Mouse (Mus musculus) heart, adult 11 months (tissue): ENCODE measurements at regions not wholly inside any gene's neighbourhood (a gene's known extent, or its start where the extent isn't known, plus 50 kb on each side); places are given as distances from the start of the nearest gene placed in this dataset.

Experiments
- DNase-seq: peaks from one replicate; pipeline ENCODE4 v3.0.0; 2022

DNA sequence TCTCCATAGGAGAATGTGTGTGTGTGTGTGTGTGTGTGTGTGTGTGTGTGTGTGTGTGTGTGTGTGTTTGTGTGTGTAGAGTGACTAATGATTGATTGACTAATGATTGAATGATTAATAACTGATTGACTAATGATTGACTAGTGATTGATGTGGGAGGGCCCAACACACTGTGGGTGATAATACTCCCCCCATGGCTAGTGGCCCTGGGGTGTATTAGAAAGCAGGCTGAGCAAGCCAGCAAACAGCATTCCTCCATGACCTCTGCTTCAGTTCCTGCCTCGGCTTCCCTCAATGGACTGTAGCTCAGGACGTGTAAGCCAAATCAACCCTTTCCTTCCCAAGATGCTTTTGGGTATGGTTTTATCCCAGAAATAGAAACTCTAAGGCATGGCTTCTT lies 114.1 kb upstream of the Rreb1 start:
- DNase-seq = peak; percentile 83

DNA sequence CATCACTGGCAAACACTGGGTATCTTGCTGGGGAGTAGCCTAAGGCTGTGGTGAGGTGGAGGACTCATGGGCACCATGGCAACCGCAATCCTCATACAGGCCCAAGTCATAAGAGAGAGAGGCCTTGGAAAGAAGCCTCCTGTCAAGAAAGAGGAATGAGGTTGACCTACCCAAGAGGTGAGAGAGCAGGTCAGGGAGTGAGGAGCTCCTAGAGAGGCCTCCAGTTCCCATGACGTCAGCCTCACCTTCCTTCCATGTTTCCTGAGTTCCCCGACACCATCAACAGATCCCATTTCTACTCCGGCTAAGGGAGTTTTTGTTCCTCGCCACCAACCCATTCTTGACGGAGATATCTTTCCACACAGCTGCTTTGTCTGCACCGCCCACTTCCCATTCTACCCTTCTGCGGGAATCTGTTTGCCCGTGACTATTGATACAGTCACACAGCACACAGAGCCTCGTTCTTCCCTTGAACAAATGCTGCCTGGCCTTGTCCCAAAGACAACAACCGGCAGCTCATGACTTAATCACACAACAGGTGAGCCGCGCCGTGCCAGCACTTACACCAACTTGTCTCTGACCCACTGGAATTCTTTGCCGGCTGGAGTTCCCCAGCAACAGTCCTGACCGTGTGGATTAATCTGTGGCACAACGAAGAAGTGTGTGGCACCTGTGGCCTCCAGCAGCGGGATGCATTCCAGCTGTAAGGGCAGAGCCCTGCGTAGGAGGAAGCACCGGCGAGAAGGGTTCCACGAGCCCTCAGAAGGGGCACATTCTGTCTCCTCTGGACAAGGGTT lies 111.8 kb upstream of the Rreb1 start:
- peak; percentile 91 for DNase-seq

DNA sequence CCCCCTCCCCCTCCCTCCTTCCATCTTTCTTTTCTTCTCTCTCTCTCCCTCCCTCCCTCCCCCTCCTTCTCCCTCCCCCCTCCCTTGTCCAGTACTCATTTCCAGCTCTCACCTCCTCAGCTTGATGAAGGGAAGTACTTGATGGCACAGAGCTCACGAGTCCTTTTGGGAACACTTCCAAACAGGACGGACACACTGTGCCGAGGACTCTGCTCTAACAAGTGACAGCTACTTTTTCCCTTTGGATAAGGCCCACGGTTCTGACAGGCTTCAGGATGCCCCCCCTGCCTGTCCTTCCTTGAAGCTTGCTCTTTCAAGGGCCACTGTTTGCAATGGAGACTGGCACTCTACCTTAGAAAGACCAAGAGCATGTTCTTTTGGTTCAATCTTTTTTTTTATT lies 110.8 kb upstream of the Rreb1 start:
- DNase-seq = peak; percentile 92

DNA sequence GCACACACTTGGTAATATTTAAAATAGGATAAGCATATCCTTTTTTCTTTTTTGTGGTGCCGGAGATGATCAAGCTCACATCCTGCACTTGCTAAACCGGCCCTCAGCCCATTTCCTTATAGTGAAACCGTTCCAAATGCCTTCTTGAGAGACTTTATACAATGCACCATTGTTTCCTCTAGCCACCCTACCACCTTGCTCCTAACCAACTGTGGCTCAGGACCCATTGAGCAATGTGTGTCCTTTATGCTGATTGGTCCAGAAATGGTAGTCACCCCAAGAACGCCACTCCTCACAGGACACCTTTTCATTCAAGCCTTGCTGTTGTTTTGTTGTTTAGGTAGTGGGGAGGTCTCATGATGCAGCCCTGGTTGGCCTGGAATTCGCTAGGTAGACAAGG lies 110.3 kb upstream of the Rreb1 start:
- peak; percentile 85 for DNase-seq

DNA sequence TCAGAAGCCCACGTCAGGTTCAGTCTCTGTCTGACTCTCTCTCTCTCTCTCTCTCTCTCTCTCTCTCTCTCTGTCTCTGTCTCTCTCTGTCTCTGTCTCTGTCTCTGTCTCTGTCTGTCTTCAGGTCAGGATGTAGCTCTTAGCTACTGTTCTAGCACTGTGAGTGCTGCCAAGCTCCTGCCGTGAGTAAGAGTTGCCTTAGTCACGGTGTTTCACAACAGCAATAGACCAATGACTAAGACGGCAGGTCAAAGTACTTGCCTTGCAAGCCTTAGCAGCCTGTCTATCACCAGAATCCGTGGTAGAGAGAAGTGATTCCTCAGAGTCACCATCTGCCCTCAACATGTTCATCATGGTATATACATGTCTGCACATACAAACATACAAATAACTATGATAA lies 107.1 kb upstream of the Rreb1 start:
- DNase-seq = no peak

DNA sequence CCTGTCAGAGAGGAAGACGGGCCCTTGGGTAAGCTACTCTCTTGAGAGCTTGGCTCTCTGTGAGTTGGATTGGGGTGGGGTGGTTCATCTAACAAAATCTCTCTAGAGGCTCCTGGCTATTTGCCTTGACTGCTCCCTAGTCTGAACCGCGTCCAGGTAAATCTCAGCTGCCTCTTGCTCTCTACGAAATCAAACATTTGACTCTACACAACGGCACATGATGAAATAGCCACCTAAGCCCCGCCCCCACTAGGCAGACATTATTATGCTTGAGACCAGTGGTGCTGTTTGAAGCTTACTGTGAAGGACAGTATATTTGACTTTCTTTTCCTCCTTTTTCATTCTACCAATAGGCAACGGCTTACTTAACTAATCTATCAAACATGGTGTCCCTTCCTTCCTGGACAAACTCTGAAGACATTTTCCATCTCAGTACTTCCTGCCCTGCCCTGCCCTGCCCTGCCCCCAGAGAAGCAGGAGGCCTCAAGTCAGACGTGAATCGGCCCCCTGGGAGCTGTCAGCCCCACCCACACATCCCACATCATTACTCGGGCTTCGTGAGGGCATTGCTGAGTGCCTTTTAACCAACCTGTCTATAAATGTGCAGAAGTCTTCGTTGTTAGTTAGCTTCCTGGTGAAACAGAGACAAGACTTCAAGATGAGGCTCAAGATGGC lies 103.4 kb upstream of the Rreb1 start:
- no peak for DNase-seq

DNA sequence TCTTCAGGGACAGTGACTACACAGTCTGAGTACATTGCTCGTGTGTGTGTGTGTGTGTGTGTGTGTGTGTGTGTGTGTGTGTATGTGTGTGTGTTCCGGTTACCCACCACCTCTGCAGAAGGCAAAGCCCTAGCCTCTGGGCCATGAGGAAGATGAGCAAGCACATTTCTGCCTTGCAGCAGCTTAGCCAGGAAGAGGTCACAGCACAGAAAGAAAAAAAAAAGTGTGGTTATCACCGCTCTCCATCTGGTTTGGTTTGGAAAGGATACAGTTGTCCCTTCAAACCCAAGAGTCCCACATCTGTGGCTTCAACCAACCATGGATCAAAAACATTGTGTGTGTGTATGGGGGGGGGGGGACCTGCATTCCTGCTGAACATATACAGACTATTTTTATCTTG lies 102.5 kb upstream of the Rreb1 start:
- no peak for DNase-seq

DNA sequence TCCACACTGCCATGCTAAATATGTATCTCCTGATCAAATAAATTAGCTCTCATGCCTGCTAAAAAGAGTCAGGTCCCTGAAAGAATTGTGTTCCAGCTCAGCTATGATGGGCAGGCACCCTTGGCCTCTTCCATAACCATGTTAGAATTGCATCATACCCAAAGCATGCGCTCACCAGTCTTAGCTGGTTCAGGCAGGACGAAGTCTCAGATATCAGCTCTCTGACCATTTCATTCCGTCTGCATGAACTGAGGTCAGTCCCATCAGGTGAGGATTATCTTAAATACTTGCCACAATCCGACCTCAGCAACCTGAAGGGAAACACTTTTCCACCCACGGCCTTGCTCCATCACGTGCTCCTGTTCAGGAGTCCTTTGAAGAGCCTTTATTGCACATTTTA lies 101.3 kb upstream of the Rreb1 start:
- DNase-seq = no peak

DNA sequence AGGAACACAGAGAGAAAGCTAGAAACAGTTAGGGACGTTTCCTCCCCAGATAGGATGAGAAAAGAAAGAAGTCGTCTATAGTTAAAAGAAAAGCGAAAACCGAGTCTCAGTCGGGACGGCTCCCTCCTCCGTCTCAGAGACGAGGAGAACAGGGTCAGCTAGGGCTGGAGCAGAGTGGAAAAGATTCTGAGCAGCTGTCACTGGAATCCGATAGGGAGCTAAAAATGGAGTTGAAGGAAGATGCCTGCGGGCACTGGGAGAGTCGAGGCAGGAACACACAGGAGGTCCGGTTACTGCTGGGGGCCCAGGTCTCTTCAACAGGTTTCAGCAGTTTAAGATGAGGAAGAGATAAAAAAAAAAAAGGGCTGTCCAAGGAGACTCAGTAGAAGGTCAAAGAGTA lies 99.9 kb upstream of the Rreb1 start:
- DNase-seq = no peak

DNA sequence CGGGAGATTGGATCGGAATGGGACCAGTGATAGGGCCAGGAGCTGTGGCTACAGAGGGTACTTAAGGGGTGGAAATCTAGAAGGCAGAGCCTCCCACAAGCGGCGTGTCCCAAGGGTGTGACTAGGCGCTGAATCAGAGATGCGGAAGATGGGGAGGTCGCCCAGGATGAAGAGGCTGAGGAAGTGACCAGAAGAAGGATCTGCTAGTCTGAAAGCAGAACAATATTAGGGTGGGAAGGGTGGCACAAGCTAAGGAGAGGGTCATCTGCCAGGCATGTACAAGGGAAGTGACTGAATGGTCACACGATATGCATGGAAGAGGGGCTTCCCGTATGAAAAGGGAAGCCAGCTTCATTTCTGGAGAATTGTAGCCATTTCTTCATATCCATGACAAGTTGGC lies 99.4 kb upstream of the Rreb1 start:
- peak; percentile 95 for DNase-seq

DNA sequence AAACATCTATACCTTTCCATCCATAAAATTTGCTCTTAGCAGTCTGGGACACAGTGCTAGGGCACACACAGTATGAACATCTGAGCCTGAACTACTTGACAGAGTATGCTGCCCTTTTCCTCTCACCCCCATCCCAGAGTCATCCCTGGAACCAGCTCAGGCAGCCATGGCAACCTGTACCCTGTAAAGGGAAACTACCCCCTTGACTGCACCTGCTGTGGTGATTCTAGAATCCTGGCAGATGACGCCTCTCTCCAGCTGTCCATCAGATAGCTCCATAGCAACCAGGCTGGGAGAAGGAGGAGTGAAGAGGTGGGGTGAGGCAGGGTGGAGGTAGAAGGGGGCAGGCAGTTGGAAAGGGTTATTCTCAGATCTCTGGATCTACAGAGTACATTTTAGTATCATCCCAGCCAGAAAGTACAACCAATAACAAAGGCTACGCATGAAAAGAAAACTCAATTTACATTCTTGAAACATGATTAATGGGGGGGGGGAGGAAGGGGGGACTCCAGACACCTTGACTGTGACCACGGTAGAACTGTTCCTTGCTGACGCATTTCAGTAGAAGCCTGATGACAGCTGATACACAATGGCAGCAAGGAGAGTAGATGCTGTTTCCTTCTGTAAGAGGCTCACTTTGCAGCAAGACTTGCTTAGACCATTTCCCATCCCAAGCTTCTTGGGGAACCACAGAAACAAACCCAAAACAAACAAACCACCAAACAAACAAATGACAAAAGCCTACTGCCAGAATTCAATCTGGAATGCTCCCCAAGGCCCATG lies 97.2 kb upstream of the Rreb1 start:
- no peak for DNase-seq

DNA sequence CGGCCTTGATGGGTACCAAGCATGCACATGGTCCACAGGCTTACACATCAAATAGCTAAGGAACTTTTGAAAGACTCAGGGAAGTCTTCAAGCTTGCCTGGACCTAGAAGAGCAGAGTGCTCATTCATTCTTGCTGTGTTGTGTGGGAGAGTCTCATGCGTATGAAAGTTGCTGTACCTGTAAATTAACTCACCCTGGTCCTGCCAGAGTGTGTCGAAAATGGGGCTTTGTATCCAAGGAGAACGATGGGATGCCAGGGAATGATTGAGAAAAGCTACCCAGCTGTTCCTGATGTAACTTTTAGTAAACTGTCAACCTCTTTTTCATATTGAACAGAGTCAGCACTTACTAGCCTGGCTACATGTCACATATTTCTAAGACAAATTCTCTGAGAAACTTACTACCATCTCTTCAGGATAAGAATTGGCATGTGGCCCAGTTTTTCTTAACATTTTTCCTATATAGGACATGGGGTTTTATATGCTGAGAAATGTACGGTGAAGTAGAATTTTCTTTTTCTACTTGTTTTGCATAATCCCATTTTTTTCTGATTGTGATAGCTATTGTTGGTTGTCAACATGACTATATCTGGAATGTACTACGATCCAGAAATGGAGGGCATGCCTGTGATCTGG lies 95.0 kb upstream of the Rreb1 start:
- DNase-seq = no peak

DNA sequence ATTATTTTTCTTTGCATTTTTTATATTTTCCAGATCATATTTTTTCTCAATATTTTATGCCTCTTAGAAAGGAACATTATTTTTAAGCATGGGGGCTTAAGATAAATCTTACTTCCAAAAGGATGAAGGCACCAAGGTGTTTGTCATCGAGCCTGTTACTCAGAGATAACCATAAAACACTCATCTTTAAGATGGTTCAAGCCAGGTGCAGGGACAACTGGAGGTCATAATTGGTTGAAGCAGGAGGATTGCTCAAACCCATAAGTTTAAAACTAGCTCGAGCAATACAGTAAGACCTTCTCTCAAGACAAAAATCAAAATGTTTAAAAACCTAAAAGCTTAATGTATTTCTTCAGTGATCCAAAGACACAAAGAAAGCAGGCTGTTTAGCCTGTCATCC lies 92.6 kb upstream of the Rreb1 start:
- DNase-seq = no peak

DNA sequence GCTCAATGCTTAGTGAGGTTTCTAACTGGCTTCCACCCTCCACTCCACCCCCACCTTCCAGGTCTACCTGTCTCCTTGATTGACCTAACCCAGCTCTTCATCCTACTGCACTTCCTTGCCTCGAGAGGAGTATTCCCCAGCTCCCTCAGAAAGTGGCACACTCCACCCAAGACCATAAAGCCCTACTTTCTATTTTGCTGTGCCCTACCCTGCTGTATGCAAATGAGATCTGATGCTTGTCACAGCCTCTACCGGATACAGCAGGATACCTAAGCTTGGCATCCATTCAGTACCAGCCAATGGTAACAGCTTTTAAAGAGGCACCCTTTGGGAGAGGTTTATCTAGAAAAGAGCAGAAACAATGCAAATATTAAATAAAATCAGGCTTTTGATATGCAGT lies 92.1 kb upstream of the Rreb1 start:
- no peak for DNase-seq

DNA sequence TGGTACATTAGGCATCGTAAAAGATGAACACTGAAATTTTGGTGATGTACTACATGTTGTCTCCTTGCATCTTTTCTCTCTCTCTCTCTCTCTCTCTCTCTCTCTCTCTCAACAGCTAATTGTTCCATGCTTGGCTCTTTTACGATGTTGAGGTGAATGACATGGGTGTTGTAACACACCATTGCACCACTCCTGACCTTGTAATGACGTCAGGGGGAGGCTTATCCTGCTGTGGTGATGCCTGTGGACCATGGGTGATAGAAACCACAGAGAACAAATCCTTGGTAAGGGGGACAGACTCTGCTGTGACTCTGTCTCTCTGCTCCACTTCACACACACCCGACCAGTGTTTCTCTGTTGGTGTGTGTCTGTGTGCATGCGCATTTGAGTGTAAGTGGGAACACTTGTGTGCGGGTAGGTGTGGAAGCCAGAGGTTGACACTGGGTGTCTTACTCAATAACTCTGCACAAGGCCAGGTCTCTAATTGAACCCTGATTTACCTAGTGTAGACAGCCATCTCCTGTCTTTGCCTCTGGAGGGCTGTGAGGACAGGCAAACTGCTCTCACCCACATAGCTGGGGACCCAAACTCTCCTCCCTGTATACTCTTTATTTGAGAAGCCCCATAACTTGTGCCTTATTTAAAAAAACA lies 88.9 kb upstream of the Rreb1 start:
- DNase-seq = no peak

DNA sequence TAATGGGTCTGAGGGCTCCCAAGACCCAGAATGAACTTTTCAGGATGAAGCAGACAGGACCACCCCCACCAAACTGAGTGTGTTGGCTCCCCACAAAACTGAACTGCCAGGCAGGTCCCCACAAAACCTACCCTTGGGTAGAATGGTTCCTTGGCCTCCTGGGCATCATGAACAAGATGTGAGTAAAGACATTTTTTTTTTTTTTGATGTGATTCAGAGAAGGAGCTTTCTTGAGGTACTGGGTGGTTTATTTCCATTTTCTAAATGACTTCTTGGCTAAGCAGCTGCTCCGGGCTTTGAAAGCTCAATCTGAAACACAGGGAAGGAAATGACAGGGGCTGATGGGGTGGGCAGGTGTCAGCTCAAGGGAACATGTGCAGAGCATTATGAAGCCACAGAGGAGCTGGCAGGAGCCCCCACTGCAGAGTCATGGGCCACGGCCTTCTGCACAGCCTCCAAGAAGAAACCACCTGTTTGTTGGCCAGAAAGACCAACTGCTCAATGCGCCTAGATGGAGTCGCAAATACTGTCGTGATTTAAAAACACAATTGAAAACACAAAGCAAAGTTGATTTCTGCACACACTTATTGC lies 86.2 kb upstream of the Rreb1 start:
- DNase-seq = no peak

DNA sequence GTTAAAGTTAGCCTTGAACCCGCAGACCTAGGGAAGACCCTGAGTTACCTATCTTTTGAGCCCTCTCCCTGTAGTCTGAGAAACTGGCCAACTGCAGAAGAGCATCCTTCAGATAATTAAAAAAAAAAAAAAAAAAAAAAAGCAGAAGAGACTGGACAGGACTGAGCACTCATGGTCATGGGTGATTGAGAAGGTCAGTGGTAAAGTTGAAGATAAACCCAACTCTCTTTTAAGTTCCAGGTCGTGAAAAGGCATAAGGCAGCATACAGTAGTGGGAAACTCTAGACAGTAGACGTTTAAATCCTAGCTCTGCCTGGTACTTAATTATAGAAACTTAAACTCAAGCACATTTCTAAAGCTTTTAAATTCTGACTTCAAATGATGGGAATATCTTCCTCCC lies 84.6 kb upstream of the Rreb1 start:
- DNase-seq = no peak

DNA sequence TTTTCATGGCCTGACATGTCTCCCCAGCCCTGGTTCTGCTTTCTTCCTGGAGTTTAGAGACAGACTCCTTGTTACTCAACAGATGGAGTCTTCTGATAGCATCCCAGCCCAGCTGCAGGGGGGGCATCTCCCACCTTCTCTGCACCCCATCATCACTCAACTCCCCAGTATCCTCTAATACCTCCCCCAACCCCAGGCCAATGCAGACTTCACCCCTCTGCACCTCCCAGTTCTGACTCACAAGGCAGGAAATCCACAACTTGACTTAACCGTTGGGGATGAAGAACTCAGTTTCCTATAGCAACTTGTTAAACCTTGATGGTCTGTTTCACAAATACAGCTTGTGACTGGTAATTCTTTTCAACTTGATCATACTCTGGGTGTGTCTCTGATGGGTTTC lies 73.7 kb upstream of the Rreb1 start:
- no peak for DNase-seq

DNA sequence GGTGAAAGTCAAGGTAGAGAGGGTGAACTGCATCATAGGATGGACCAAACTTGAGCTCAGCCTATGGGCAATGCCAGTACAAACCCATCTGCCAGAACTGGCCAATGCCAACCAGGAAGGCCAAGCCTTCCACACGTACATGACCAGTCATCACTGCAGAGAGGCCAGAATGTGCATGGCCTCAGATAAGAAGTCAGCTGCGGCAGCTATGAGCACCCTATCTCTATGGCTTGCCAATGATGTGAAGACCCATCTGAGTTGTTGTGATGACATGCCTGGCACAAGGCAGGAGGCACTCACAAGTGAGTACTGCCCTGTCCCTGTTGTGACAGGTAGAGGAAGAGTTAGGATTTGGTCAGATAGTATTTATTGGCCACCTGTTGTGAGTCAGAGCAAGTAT lies 72.7 kb upstream of the Rreb1 start:
- no peak for DNase-seq

DNA sequence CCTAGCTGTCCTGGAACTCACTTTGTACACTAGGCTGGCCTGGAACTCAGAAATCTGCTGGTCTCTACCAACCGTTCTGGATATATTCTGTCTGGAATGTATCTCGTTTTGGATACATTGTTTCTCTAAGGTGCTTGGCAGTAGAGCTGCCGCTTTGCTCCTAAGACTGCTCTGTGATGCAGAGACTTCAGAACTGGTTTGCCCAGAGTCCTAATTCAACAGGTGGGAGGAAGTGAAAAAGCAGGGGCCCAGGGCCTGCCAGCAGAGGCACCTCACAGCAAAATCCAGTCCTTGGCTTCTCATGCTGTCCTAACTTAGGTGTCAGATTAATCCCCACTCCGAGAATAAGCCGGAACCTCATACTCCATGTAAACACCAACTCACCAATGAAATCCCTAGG lies 67.3 kb upstream of the Rreb1 start:
- DNase-seq = no peak

DNA sequence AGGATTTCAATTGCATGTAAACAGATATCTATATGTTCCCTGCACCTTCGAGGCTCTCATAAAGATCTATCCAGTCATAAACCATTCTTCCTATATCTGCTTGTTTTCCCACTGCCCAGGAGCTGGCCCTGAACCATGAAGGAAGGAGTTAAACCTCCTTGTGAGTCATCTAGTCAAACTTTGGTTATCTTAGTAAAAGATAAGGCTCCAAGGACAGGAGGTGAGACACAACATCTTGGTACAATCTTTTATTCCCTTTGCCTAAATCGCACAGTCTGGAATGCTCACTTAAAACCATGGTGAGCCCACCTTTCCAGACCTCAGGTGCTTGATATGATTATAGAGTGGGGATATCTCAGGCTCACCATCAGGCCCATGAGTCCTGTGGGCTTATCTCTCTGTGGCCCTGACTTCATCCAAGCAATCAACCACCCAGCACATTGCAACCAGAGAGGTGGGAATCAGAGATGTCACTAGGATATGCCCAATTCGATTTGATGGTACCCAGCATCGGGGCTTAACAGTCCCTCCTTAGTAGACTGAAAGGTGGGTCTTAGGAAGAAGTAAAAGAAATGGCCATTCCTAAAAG lies 65.2 kb upstream of the Rreb1 start:
- no peak for DNase-seq

DNA sequence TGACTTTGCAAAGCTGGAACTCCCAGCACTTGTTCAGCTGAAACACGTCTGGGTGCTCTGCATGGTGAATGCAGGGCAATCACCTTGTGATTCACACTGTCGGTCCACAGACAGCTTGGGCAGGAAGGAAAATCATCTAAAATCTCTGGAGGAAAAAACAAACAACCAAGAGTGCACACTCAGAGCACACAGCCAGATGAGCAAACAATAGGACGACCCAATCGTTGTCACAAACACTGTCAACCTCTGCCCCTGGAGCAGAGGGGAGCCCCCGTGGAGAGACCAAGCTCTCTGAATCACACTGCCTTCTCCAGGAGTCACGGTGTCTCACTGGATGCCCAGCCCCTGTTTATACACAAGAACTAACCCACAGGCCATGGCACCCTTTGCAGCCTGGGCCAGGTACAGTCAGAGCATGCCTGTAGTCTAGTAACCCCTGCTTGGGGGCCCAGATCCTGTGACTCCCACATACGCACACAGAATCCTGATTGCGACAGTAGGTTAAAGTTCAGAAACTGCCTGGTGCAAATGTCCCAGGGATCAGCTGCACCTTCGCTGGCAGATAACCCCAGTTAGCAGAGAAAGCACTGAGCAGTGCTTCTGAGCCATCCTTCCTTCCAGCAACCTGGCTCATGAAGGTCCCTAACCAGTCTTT lies 63.0 kb upstream of the Rreb1 start:
- no peak for DNase-seq
